Mouse (Mus musculus) right cerebral cortex, adult 18-20 months (tissue): ENCODE data around the gene Mical3.

Experiments
- DNase-seq: peaks from one replicate; pipeline ENCODE4 v3.0.0; 2022; ENCODE audit warnings: mixed read lengths

Mical3 gene

GRCm38 (mm10) chr6:121004959-121005358, 125.8 kb downstream of the Mical3 start:
- DNase-seq: no peak

DNA sequence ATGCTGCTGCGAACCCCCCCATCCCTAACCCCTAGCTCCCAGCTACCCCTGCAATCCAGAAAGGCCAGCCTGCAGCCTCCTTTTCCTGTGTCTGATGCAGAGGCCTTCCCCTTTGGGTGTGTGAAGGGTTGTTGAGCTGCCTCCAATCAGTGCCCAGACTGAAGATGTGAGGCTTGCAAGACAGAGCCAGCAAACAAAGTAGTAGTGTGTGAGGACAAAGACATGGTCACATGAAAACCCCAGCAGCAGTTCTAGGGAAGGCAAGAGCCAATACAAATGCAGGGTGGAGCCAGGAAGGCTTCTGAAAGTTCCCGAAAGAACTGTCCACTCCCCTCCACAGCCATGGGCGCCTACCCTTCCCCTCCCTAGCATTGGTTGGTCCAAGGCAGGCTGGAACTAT, 127.8 kb downstream of the Mical3 start:
- no peak for DNase-seq

- DNase-seq: no peak
Observed at GRCm38 (mm10) chr6:120999860-121000526, 130.8 kb downstream of the Mical3 start.

GRCm38 (mm10) chr6:120999087-120999486, 131.7 kb downstream of the Mical3 start:
- no peak for DNase-seq

- DNase-seq: no peak
Observed at GRCm38 (mm10) chr6:120996607-120997006, 134.2 kb downstream of the Mical3 start.

GRCm38 (mm10) chr6:120995541-120995940, 135.3 kb downstream of the Mical3 start:
- no peak for DNase-seq

DNA sequence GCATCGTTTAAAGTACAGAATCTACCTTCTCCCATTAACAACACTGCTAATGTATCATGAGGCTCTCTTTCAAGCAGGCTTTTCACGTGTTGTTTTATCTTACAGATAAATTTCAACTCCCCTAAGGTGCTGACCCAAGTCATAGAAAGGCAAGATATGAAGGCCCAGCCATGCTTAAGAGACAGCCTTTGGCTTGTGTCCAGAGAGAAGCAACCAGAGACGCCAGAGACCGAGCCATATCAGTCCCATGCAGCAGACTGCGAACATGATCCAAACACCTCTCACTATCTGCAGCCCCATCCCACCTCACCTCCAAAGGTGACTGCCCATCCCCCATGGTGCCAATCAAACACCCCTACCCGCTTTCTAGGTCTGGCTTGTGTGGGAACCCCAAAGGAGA, 138.9 kb downstream of the Mical3 start:
- DNase-seq: no peak

GRCm38 (mm10) chr6:120987571-120988084, 143.2 kb downstream of the Mical3 start:
- DNase-seq: peak; percentile 56

DNA sequence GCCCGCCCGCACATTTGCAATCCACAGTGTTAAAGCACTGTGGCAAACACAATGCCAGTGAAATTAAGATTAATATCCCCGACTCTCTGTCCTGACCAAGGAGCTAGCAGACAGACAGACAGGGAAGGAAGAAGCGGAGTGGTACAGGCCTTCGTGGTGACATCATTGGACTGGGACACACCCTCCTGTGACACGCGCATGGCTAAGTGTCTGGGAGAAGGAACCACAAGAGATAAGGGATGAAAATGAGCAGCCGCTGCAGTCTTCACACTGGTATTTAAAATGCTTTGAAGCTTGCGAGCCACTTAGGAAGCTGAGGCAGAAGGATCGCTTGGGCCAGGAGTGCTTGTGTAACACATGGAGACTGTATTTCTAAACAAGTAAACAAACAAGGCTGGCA, 143.6 kb downstream of the Mical3 start:
- no peak for DNase-seq

- no peak for DNase-seq
Observed at GRCm38 (mm10) chr6:120986172-120986571, 144.6 kb downstream of the Mical3 start.

GRCm38 (mm10) chr6:120982314-120982713, 148.5 kb downstream of the Mical3 start:
- no peak for DNase-seq

DNA sequence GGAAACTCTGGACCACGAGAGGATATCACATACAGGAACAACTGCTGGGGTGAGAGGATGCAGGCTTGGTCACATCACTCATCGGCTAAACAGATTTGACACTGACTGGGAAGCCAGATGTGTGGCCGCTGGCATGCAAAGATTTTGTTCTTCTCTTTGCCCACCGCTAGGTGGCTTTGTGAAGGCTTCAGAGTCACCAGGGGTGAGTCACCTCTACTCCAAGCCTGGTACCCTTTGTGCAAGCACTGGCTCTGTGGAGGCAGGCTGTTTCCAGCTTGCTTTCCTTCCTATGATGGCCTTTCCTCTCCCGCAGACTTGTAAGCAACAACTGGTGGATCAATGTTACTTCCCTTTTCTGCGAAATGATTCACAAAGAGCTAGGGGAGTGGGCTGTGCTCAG, 149.3 kb downstream of the Mical3 start:
- no peak for DNase-seq

DNA sequence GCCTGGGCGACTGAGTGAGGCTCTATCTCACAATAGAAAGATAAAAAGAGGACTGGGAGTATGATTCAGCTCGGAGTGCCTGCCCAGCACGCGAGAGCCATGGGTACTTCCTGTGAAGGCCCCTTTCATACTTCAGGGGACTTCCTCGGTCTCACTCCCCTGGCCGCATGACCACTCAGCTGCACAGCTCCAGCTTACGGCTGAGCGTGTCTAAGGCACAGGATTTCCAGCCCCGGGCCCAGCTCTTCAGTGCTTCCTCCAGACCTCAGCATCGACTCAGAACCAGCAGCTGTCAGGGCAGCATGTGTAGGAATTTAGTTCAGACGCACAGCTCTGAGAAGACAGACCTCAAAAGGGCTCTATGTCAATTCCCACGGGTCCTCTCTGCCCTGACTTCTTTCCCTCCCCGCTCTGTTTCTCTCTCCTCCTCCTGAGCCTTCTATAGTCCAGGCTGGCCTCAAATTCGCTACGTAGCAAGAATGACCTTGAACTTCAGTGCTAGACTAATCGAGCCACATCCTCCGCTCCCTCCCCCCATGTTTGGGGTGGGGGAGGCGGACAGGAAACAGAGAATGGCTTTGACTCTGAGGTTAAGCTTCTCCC, 152.7 kb downstream of the Mical3 start:
- no peak for DNase-seq

GRCm38 (mm10) chr6:120976991-120977390, 153.8 kb downstream of the Mical3 start:
- no peak for DNase-seq

GRCm38 (mm10) chr6:120976097-120976496, 154.7 kb downstream of the Mical3 start:
- no peak for DNase-seq

GRCm38 (mm10) chr6:120971797-120972590, 158.8 kb downstream of the Mical3 start:
- peak; percentile 85 for DNase-seq

DNA sequence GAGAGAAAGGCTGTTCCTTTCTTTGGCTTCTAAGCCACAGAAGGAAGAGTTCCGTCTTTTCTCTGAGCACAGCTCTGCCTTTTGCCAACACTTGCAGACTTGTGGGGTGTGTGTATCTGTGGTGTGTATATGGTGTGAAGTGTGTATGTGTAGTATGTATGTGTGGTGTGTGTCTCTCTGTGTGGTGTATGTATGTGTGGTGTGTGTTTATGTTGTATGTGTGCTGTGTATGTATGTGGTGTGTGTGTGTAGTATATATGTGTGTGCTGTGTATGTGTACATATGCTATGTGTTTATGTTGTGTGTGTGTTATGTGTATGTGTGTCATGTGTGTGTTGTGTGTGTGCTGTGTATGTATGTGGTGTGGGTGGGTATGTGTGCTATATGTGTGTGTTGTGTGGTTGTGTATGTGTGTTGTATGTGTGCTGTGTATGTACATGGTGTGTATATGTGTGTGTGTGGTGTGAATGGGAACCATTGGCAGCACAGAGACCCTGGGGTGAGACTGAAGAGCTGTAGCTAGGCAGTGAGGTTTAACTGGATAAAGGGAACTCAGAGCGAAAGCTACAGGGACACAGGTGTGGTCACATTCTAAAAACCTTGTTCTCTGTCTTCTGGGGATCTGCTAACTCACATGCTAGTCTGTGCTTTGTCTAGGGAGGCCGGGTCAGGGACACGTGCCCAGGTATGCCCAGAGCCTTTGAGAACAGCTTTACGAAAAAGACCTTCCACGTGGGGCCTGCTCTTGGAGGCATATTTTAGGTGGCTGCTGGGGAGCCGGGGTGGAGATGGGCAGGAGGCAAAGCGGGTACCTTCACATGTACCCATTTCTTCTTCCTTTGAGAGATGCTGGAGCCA, 159.6 kb downstream of the Mical3 start:
- no peak for DNase-seq

- no peak for DNase-seq
Observed at GRCm38 (mm10) chr6:120965814-120966213, 165.0 kb downstream of the Mical3 start.

DNA sequence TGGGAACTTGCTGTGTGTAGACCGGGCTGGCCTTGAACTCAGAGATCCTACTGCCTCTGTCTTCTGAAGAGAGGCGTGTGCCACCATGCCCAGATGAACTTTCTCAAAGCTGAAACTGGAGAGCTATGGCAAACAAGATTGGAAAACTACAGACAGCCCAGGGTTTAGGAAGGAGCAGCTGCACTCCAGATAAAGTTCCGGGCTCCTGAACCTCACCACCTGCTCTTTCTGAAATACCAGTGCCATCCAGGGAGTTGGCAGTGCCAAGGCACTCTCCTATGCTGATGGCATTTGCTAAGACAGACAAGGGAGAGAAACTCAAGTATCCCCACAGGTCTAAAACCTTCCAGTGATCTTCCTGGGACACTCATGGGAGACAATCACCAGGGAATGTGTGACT, 166.6 kb downstream of the Mical3 start:
- no peak for DNase-seq

GRCm38 (mm10) chr6:120960338-120961030, 170.3 kb downstream of the Mical3 start:
- DNase-seq: peak; percentile 36

DNA sequence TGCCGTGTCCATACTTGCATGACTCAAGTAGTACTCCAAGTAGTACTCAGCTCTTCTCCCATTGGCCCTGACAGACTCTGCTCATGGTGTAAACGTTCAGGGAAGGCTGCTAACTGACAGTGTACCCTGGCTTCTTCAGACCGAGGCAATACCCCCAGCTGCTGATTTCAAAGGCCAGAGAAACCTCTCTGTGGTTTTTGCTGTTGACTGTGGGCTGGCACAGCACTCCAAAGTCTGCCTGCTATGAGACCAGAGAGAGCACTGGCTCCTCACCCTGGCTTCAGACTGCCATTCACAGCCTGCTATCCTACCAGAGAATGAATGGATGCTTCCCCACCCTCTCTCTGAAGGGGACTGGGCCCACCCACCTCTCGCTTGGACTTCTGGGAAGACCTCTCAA, 173.5 kb downstream of the Mical3 start:
- no peak for DNase-seq
